Mouse (Mus musculus) heart, embryonic 16.5 days (tissue): ENCODE data around the gene Prdm11. TPM values are rescaled to one million over a fixed set of nuclear protein-coding genes. Genes with fewer than 3 reads are reported as not detected.
A peak's percentile ranks its signal among the peaks of the same experiment; 100 is the strongest.

Source experiments
- ATAC-seq: fragments of 200-750 bp; cut with Nextera tagmentation; replicated peaks from 2 replicates; pipeline ENCODE4 v1.8.0; 2017; ENCODE audit warnings: moderate number of reproducible peaks; ENCODE audit not compliant: insufficient read depth, low FRiP score; ENCODE audit errors: extremely low read depth
- H3K27ac ChIP-seq: fragments of 300-500 bp; sonication (generic); 2 replicates; pipeline ENCODE4 v1.5.1; 2014; ENCODE audit warnings: mild to moderate bottlenecking, low read length, control low read depth, moderate library complexity
- H3K27me3 ChIP-seq: fragments of 300-500 bp; sonication (generic); 2 replicates; pipeline ENCODE4 v1.6.1; 2014; ENCODE audit warnings: low read length, mixed read lengths; ENCODE audit not compliant: control insufficient read depth, insufficient read depth
- H3K36me3 ChIP-seq: fragments of 300-500 bp; sonication (generic); 2 replicates; pipeline ENCODE4 v1.6.1; 2014; ENCODE audit not compliant: control insufficient read depth, insufficient read depth
- H3K4me1 ChIP-seq: fragments of 300-500 bp; sonication (generic); 2 replicates; pipeline ENCODE4 v1.6.1; 2014; ENCODE audit warnings: low read length, mixed read lengths; ENCODE audit not compliant: control insufficient read depth, insufficient read depth
- H3K4me2 ChIP-seq: fragments of 300-500 bp; sonication (generic); 2 replicates; pipeline ENCODE4 v1.6.1; 2014; ENCODE audit warnings: low read depth, mild to moderate bottlenecking, control low read depth, low read length
- H3K4me3 ChIP-seq: fragments of 300-500 bp; sonication (generic); 2 replicates; pipeline ENCODE4 v1.5.1; 2014; ENCODE audit warnings: mild to moderate bottlenecking, control low read depth, low read length
- H3K9ac ChIP-seq: fragments of 300-500 bp; sonication (generic); 2 replicates; pipeline ENCODE4 v1.6.1; 2014; ENCODE audit warnings: low read length, control low read depth
- H3K9me3 ChIP-seq: fragments of 300-500 bp; sonication (generic); replicated peaks from 2 replicates; pipeline ENCODE4 v1.6.1; 2016; ENCODE audit warnings: low read length; ENCODE audit not compliant: control insufficient read depth
- WGBS: fragments of 180-500 bp; shearing (Covaris S2); extraction: QIAGEN DNeasy Blood & Tissue Kit; methylation state at CpG from one replicate; pipeline ENCODE4 v1.1.7; 2014; 5-methylcytosine and 5-hydroxymethylcytosine counted together
- polyA plus RNA-seq: library from polyadenylated mRNA; unstranded; fragments of >200 nt; fragmentation: Nextera tagmentation; extraction: Ambion mirVana; gene quantifications from 2 replicates; pipeline ENCODE4 v1.2.1, GENCODE M21; 2015

The Prdm11 gene
- polyA plus RNA-seq, 1 experiment from 2014 or later, result 3.7 TPM

GRCm38 (mm10) chr2:92967839-92968166 is 78.2 kb downstream of the Prdm11 start:
- Histone ChIP-seq H3K36me3 (peaks cover 10% of the 10 kb centered on the region), H3K4me1 (peaks cover 12% of the 10 kb centered on the region), H3K9me3 (peaks cover 3% of the 10 kb centered on the region; the same call in 1 of the 2 replicates), H3K27ac (no peak overlapping the region), H3K4me3 (no peak overlapping the region), H3K27me3 (no peaks in the 10 kb centered on the region), H3K4me2 (no peak overlapping the region), H3K9ac (0 out of 2 replicates have a peak overlapping the region, but pooled peaks have one; percentile 47)
- whole genome bisulfite sequencing, result 50% methylated on average over 4 of the region's 4 CpGs
- no peak for ATAC-seq

GRCm38 (mm10) chr2:92967032-92967838 is 78.7 kb downstream of the Prdm11 start:
- 27% methylated on average over 10 of the region's 10 CpGs for WGBS
- Histone ChIP-seq H3K9ac (peak overlapping the region; percentile 47), H3K27me3 (no peaks in the 10 kb centered on the region), H3K4me2 (no peak overlapping the region), H3K36me3 (peaks cover 4% of the 10 kb centered on the region), H3K27ac (no peak overlapping the region), H3K9me3 (peaks cover 3% of the 10 kb centered on the region; the same call in 1 of the 2 replicates), H3K4me3 (no peak overlapping the region), H3K4me1 (peaks cover 12% of the 10 kb centered on the region)
- peak; percentile 29; the same call in 1 of the 2 replicates for ATAC-seq

- no peak for ATAC-seq
- H3K27ac ChIP-seq, result no peak overlapping the region
- H3K27me3 ChIP-seq, result no peaks in the 10 kb centered on the region
- 60% methylated on average over 8 of the region's 8 CpGs for WGBS
- H3K36me3 ChIP-seq, result no peaks in the 10 kb centered on the region
- H3K4me1 ChIP-seq, result peaks cover 12% of the 10 kb centered on the region
- no peak overlapping the region for H3K4me3 ChIP-seq
- peaks cover 3% of the 10 kb centered on the region; the same call in 1 of the 2 replicates for H3K9me3 ChIP-seq
- H3K9ac ChIP-seq, result no peak overlapping the region
- H3K4me2 ChIP-seq, result no peak overlapping the region
These were observed 79.7 kb downstream of the Prdm11 start for GRCm38 (mm10) chr2:92966257-92966656.

GRCm38 (mm10) chr2:92964345-92964744 is 81.6 kb downstream of the Prdm11 start:
- H3K9ac ChIP-seq, result no peak overlapping the region
- no peak overlapping the region for H3K27ac ChIP-seq
- no peak overlapping the region for H3K4me2 ChIP-seq
- peaks cover 3% of the 10 kb centered on the region; the same call in 1 of the 2 replicates for H3K9me3 ChIP-seq
- H3K4me3 ChIP-seq, result no peak overlapping the region
- H3K36me3 ChIP-seq, result no peaks in the 10 kb centered on the region
- no peaks in the 10 kb centered on the region for H3K27me3 ChIP-seq
- ATAC-seq, result no peak
- peaks cover 12% of the 10 kb centered on the region for H3K4me1 ChIP-seq
- WGBS, result 61% methylated on average over 1 of the region's 1 CpGs

DNA sequence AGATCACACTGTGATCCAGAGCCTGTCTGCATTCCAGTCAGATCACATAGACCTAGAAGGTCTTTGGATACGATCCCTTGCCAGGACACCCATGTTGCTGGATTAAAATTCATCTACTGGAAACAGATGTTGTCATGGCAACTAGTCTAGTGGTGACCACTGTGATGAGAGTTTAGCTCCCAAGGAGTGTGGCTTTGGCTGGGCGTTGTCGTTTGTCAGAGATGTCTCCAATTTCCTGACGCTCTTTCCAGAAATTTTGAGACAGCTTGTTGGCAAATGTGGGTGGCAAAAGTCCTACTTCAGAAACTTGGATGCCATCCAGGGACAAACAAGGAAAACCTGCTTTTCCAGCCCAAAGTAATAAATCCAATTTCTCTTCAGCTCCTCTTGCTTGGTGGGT is 87.3 kb downstream of the Prdm11 start:
- ATAC-seq, result no peak
- WGBS, result 66% methylated on average over 4 of the region's 4 CpGs

DNA sequence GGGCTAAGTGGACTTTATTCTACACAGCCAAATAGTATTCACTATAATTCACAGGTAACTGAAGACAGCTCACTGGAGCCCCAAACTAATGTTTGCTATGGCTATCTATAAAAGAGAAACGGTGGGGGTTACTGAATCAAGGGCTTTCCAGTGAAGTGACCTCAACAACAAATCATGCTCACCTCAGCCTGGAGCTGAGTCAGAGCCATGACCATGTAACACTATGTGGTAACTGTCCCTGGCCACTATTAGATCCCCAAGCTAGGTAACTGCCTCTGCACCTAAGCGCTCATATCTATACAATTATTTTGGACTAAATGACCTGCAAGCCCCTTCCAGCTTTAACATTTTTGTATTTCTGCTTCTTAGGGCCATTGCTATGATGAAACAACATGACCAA is 89.0 kb downstream of the Prdm11 start:
- Histone ChIP-seq H3K4me2 (no peak overlapping the region), H3K9me3 (no peaks in the 10 kb centered on the region), H3K27me3 (no peaks in the 10 kb centered on the region), H3K4me1 (no peaks in the 10 kb centered on the region), H3K27ac (no peak overlapping the region), H3K4me3 (no peak overlapping the region), H3K9ac (no peak overlapping the region), H3K36me3 (no peaks in the 10 kb centered on the region)
- no peak for ATAC-seq
- 76% methylated on average over 2 of the region's 2 CpGs for WGBS

More for the DNA sequence above, 87.3 kb downstream of the Prdm11 start:
- Histone ChIP-seq H3K27me3 (no peaks in the 10 kb centered on the region), H3K27ac (no peak overlapping the region), H3K36me3 (no peaks in the 10 kb centered on the region), H3K9ac (no peak overlapping the region), H3K4me1 (no peaks in the 10 kb centered on the region), H3K4me3 (no peak overlapping the region), H3K4me2 (no peak overlapping the region), H3K9me3 (no peaks in the 10 kb centered on the region)

GRCm38 (mm10) chr2:92954404-92955114 is 91.4 kb downstream of the Prdm11 start:
- H3K4me2 ChIP-seq, result no peak overlapping the region
- no peak overlapping the region for H3K27ac ChIP-seq
- no peak for ATAC-seq
- no peaks in the 10 kb centered on the region for H3K36me3 ChIP-seq
- H3K9me3 ChIP-seq, result no peaks in the 10 kb centered on the region
- no peak overlapping the region for H3K9ac ChIP-seq
- no peaks in the 10 kb centered on the region for H3K27me3 ChIP-seq
- no peaks in the 10 kb centered on the region for H3K4me1 ChIP-seq
- no peak overlapping the region for H3K4me3 ChIP-seq
- WGBS, result 37% methylated on average over 11 of the region's 11 CpGs

DNA sequence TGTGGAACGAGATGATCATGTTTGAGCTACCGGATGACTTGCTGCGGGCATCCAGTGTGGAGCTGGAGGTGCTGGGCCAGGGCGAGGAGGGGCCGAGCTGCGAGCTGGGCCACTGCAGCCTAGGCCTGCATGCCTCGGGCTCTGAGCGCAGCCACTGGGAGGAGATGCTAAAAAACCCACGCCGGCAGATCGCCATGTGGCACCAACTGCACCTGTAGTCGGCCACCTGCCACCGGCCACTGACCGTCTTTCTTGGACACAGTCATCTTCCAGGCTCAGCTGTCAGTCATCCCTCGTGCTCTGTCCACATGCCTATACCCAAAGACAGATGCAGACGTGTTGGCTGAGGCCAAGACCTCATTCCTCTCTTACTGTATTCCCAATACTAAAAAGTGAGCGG is 92.5 kb downstream of the Prdm11 start:
- ATAC-seq, result no peak

DNA sequence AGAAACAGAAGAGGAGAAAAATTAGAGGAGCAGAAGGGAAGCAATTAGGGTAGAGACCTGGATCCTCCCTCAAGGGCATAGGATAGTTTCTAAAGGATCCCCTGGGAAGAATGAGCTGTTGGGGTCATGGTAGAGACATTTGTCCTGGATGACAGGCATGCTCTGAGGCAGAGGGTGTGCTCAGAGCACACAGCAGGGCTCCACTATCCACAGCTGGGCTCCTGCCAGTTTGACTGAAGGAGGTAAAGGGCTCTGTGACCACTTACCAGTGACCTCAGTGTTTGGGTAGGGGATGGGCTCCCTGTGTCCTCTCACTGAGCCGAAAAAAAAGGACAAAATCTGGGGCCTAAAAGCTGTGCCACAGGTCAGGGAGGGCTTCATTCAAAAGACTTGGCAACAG is 96.4 kb downstream of the Prdm11 start:
- no peaks in the 10 kb centered on the region for H3K36me3 ChIP-seq
- peaks cover 6% of the 10 kb centered on the region for H3K4me1 ChIP-seq
- H3K9ac ChIP-seq, result no peak overlapping the region
- H3K4me3 ChIP-seq, result no peak overlapping the region
- no peak overlapping the region for H3K4me2 ChIP-seq
- no peak for ATAC-seq
- H3K9me3 ChIP-seq, result no peaks in the 10 kb centered on the region
- no peak overlapping the region for H3K27ac ChIP-seq
- H3K27me3 ChIP-seq, result no peaks in the 10 kb centered on the region
- 29% methylated on average over 1 of the region's 1 CpGs for WGBS

More for the DNA sequence above, 92.5 kb downstream of the Prdm11 start:
- Histone ChIP-seq H3K27me3 (no peaks in the 10 kb centered on the region), H3K4me2 (no peak overlapping the region), H3K27ac (no peak overlapping the region), H3K4me1 (no peaks in the 10 kb centered on the region), H3K36me3 (no peaks in the 10 kb centered on the region), H3K9ac (no peak overlapping the region), H3K4me3 (no peak overlapping the region), H3K9me3 (no peaks in the 10 kb centered on the region)
- 85% methylated on average over 17 of the region's 17 CpGs for WGBS
